Mouse (Mus musculus) forebrain, embryonic 13.5 days (tissue): ENCODE data around the gene Cxcr1. TPM values are rescaled to one million over a fixed set of nuclear protein-coding genes. Genes with fewer than 3 reads are reported as not detected.
"Not testable (repeated sequence)": the region's sequence is repeated elsewhere in the genome, so short reads cannot be mapped to it uniquely, and the experiment has no call there.

Experiments
- ATAC-seq: fragments of 200-750 bp; cut with Nextera tagmentation; 2 replicates; pipeline ENCODE4 v1.8.0; 2017
- H3K27ac ChIP-seq: fragments of 300-500 bp; sonication (generic); 2 replicates; pipeline ENCODE4 v1.5.1; 2015; ENCODE audit warnings: inconsistent platforms, mild to moderate bottlenecking, moderate library complexity
- H3K27me3 ChIP-seq: fragments of 300-500 bp; sonication (generic); 2 replicates; pipeline ENCODE4 v1.6.1; 2015; ENCODE audit warnings: mild to moderate bottlenecking, inconsistent platforms
- H3K36me3 ChIP-seq: fragments of 300-500 bp; sonication (generic); 2 replicates; pipeline ENCODE4 v1.6.1; 2015; ENCODE audit warnings: mild to moderate bottlenecking, inconsistent platforms; ENCODE audit not compliant: poor library complexity, severe bottlenecking
- H3K4me1 ChIP-seq: fragments of 300-500 bp; sonication (generic); 2 replicates; pipeline ENCODE4 v1.6.1; 2015; ENCODE audit warnings: inconsistent platforms
- H3K4me2 ChIP-seq: fragments of 300-500 bp; sonication (generic); 2 replicates; pipeline ENCODE4 v1.6.1; 2015; ENCODE audit warnings: inconsistent platforms, mild to moderate bottlenecking, moderate library complexity
- H3K4me3 ChIP-seq: fragments of 300-500 bp; sonication (generic); 2 replicates; pipeline ENCODE4 v1.5.1; 2015; ENCODE audit warnings: mild to moderate bottlenecking, inconsistent platforms
- H3K9ac ChIP-seq: fragments of 300-500 bp; sonication (generic); 2 replicates; pipeline ENCODE4 v1.6.1; 2015; ENCODE audit warnings: mild to moderate bottlenecking, inconsistent platforms
- H3K9me3 ChIP-seq: fragments of 300-500 bp; sonication (generic); replicated peaks from 2 replicates; pipeline ENCODE4 v1.6.1; 2016; ENCODE audit warnings: inconsistent platforms
- WGBS: fragments of 180-500 bp; shearing (Covaris S2); methylation state at CpG from one replicate; pipeline ENCODE4 v1.1.7; 2015; 5-methylcytosine and 5-hydroxymethylcytosine counted together
- polyA plus RNA-seq: library from polyadenylated mRNA; unstranded; fragments of >200 nt; fragmentation: Nextera tagmentation; extraction: Ambion mirVana; gene quantifications from 2 replicates; pipeline ENCODE4 v1.2.1, GENCODE M21; 2015

Gene Cxcr1
- polyA plus RNA-seq, 1 experiment from 2014 or later: not detected

DNA sequence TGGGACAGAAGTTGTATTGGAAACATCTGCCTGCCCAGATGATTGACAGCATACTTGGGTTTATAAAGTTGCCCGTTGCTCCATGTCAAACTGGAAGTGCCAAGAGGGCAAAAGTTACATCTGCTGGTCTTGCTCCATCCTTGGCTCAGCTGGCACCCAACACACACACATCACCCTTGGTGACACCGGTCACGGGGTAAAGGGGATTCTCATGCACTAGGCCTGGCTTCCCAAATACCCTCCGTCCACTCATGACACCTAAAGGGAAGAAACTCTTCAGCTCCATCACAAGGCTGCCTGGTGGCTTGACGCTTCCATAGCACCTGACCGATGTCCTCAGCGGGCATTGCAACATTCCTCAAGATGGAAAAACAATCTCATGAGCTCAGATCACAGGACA, 4.0 kb downstream of the Cxcr1 start:
- H3K27ac ChIP-seq: no peak overlapping the region
- H3K27me3 ChIP-seq: no peaks in the 10 kb centered on the region
- 92% methylated on average over 7 of the region's 7 CpGs for WGBS
- H3K4me3 ChIP-seq: no peak overlapping the region
- ATAC-seq: no peak
- no peaks in the 10 kb centered on the region for H3K9me3 ChIP-seq
- no peak overlapping the region for H3K4me2 ChIP-seq
- no peaks in the 10 kb centered on the region for H3K36me3 ChIP-seq
- no peak overlapping the region for H3K9ac ChIP-seq
- no peaks in the 10 kb centered on the region for H3K4me1 ChIP-seq

DNA sequence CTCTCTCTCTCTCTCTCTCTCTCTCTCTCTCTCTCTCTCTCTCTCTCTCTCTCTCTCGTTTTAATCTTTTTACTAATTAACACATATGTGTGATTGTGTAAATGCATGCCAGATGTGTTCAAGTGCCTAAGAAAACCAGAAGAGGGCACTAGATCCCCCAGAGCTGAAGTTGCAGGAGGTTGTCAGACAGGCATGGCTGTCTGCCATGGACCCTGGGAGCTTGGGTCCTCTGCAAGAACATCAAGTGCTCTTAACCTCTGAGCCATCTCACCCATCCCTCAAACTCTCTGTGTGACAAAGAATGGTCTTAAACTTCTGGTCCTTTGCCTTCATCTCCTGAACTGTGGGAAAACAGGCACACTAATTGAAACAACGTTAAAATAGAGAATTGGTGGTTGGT, 11.4 kb downstream of the Cxcr1 start:
- H3K9me3 ChIP-seq: no peaks in the 10 kb centered on the region
- no peaks in the 10 kb centered on the region for H3K27me3 ChIP-seq
- H3K4me1 ChIP-seq: no peaks in the 10 kb centered on the region
- no peak overlapping the region for H3K9ac ChIP-seq
- no peak overlapping the region for H3K27ac ChIP-seq
- H3K36me3 ChIP-seq: no peaks in the 10 kb centered on the region
- no peak for ATAC-seq
- no peak overlapping the region for H3K4me3 ChIP-seq
- 63% methylated on average over 2 of the region's 2 CpGs for WGBS
- no peak overlapping the region for H3K4me2 ChIP-seq

DNA sequence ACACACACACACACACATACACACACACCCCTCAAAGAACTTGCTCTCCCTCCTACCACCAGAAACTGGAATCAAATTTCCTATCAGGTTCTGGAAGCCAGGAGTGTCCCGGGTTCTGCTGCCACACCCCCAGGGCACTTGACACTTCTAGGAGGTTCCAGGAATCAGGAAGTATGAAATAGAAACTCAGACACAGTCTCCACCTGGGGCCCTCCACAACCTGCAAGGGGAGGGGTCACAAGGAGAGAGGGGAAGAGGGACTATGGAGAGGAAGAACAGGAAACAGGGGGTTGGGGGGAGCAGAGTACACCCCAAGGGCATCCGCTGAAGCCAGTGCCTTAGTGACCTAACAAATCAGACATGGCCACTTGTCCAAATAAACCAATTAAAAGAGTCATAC, 13.0 kb downstream of the Cxcr1 start:
- WGBS: 81% methylated on average over 2 of the region's 2 CpGs

DNA sequence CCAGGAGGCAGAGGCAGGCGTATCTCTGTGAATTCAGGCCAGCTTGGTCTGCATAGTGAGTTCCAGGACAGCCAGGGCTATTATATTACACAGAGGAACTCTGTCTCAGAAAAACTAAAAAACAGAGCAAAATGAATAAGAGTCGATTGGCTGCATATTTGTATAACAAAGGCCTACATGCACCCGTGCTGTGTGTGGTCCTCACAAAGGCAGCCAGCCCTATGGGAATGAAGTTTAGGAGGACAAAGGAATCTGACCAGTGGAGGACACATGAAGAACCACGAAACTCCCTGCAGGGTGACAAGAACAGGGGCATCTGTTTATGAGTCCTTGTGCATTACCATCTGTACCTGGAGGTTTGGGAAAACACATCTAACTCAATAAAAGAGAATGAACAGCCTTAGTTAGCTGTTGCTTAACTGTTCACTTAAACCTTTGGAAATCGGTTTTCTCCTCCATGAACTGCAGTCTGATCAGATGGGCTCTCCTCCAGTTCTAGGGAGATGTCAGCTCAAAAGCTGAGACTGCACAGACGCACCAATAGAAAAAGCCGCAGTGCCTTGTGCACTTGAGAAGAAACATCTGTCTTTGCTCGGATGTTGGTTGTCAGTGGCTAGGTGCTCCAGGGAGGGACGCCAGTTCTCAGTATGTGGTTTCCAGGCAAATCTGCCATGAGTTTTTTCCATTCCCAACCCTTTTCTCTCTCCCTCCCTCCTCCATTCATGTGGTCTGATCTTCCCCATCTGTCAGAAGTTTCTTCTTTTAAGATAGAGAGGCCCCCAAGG, 14.6 kb downstream of the Cxcr1 start:
- 68% methylated on average over 9 of the region's 9 CpGs for WGBS
- Histone ChIP-seq H3K4me2 (no peak overlapping the region), H3K4me1 (no peaks in the 10 kb centered on the region), H3K9ac (no peak overlapping the region), H3K4me3 (no peak overlapping the region), H3K27me3 (no peaks in the 10 kb centered on the region), H3K9me3 (no peaks in the 10 kb centered on the region), H3K27ac (no peak overlapping the region), H3K36me3 (no peaks in the 10 kb centered on the region)
- no peak for ATAC-seq

More for the DNA sequence above, 13.0 kb downstream of the Cxcr1 start:
- Histone ChIP-seq H3K4me1 (no peaks in the 10 kb centered on the region), H3K27ac (no peak overlapping the region), H3K36me3 (no peaks in the 10 kb centered on the region), H3K4me2 (no peak overlapping the region), H3K9me3 (no peaks in the 10 kb centered on the region), H3K27me3 (no peaks in the 10 kb centered on the region), H3K4me3 (no peak overlapping the region), H3K9ac (no peak overlapping the region)
- no peak for ATAC-seq

DNA sequence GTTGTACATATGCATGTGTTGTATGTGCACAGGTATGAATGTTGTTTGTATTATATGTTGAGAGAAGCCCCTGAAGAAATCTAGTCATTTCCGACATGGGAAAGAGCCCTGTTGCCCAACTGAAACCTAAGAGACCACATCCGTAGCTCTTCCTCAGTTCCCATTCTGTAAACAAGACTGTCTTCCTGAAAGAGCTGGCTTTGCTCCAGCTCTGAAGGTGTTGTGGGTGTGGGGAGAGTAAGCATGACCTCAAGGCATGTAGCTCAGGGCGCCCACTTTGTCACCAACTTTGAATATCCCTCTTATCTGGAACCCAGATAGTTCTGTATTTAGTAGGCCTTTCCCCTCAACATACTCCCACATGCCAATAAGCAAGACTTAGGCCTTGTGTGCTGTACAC, 15.8 kb downstream of the Cxcr1 start:
- no peak overlapping the region for H3K4me2 ChIP-seq
- H3K36me3 ChIP-seq: no peaks in the 10 kb centered on the region
- H3K9ac ChIP-seq: no peak overlapping the region
- 89% methylated on average over 3 of the region's 3 CpGs for whole genome bisulfite sequencing
- no peaks in the 10 kb centered on the region for H3K27me3 ChIP-seq
- no peak overlapping the region for H3K4me3 ChIP-seq
- H3K4me1 ChIP-seq: no peaks in the 10 kb centered on the region
- no peak for ATAC-seq
- H3K27ac ChIP-seq: no peak overlapping the region
- H3K9me3 ChIP-seq: no peaks in the 10 kb centered on the region

DNA sequence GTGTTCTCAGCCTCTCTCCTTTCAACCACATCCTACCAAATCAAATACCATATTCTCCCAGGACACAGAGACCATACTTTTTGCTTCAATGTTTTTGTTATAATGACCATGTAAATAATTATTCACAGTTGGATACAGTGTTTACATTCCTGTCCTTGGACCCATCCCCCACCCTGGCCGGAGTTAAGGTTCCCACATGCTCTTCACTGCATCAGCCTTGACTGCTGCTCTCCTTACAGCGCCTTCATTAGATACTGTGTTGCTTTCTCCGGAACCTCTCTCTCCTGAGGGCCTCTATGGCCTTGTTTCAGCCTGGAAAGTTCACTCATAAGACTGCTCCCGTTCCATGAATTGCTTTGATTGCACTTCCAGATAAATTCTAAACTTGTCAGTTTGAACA, 18.7 kb downstream of the Cxcr1 start:
- ATAC-seq: no peak
- H3K27ac ChIP-seq: no peak overlapping the region
- H3K4me2 ChIP-seq: no peak overlapping the region
- H3K4me1 ChIP-seq: no peaks in the 10 kb centered on the region
- H3K27me3 ChIP-seq: no peaks in the 10 kb centered on the region
- no peak overlapping the region for H3K4me3 ChIP-seq
- H3K9ac ChIP-seq: no peak overlapping the region
- H3K36me3 ChIP-seq: no peaks in the 10 kb centered on the region
- no peaks in the 10 kb centered on the region for H3K9me3 ChIP-seq
- WGBS: 89% methylated on average over 4 of the region's 4 CpGs

DNA sequence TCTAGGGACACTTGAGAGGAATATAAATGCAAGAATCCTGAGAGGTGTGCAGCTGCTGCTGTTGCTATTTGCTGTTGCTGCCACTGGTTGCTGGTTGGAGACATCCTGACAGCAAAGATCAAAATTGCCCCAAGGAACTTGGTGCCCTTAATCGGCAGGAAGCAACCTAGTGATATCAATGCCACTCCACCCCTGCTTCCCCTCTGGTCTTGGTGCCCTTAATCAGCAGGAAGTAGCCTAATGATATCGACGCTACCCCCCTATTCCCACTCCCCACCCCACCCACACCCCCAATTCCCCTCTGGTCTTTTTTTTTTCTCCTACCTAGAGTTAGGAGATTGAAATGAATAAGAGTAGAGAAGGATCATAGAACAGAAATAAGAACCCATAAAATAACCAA, 21.7 kb downstream of the Cxcr1 start:
- no peak overlapping the region for H3K27ac ChIP-seq
- ATAC-seq: no peak
- no peaks in the 10 kb centered on the region for H3K9me3 ChIP-seq
- H3K4me1 ChIP-seq: no peaks in the 10 kb centered on the region
- no peaks in the 10 kb centered on the region for H3K36me3 ChIP-seq
- no peaks in the 10 kb centered on the region for H3K27me3 ChIP-seq
- H3K4me3 ChIP-seq: no peak overlapping the region
- no peak overlapping the region for H3K9ac ChIP-seq
- WGBS: 91% methylated on average over 3 of the region's 3 CpGs
- no peak overlapping the region for H3K4me2 ChIP-seq

DNA sequence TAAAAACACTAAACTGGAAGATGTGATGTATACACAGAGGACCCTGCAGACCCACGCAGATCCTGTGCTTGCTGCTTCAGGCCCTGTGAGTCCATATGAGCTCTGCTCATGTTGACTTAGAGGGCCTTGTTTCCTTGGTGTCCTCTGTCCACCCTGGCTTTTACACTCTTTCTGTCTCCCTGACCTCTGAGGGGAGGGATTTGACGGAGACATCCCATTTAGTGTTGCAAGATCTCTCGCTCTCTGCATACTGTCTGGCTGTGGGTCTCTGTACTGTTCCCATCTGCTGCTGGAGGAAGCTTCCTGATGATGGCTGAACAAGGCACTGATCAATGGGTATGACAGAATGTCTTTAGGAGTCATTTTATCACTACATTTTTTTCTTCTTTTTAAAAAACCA, 24.7 kb downstream of the Cxcr1 start:
- ATAC-seq: no peak

DNA sequence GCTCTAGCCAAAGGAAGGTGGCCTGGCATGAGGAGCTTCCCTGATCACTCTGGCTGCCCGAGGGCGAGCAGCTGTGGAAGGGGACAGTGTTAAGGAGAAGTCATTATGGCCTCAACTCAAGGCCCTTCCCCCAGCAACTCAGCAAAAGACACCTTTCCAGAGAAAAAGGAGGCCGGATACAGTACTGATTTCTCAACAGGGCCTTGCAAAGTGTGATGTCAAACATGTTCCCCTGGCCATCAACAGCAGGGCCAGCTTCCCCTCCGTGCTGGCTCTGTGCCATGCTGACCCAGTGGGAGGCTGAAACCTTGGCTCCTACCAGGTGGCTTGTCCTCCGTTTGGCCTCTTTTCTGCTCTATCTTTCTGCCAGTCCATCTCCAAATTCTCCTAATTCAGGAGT, 27.3 kb downstream of the Cxcr1 start:
- H3K27me3 ChIP-seq: no peaks in the 10 kb centered on the region
- no peak overlapping the region for H3K27ac ChIP-seq
- H3K36me3 ChIP-seq: no peaks in the 10 kb centered on the region
- ATAC-seq: no peak
- H3K4me1 ChIP-seq: no peaks in the 10 kb centered on the region
- no peak overlapping the region for H3K4me3 ChIP-seq
- 90% methylated on average over 5 of the region's 5 CpGs for WGBS
- H3K9ac ChIP-seq: no peak overlapping the region
- H3K4me2 ChIP-seq: no peak overlapping the region
- H3K9me3 ChIP-seq: no peaks in the 10 kb centered on the region

More for the DNA sequence above, 24.7 kb downstream of the Cxcr1 start:
- Histone ChIP-seq H3K9ac (no peak overlapping the region), H3K36me3 (no peaks in the 10 kb centered on the region), H3K9me3 (no peaks in the 10 kb centered on the region), H3K4me2 (no peak overlapping the region), H3K27ac (no peak overlapping the region), H3K4me3 (no peak overlapping the region), H3K4me1 (no peaks in the 10 kb centered on the region), H3K27me3 (no peaks in the 10 kb centered on the region)
- WGBS: 87% methylated on average over 3 of the region's 3 CpGs

DNA sequence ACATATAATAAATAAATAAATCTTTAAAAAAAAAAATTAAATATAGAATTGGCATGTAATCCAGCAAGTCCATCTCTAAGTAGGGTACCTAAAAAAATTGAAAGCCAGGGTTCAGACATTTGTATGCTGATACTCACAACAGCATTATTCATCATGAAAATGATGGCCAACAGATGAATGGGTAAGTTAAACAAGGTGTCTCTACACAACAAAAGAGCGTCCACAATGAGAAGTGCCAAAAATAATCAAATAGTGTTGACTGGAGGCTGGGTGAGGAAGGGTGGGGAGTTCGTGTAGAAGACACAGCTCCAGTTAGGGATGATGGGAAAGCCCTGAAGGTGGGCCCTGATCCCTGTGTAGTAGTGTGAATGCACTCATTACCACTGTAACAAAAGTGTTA, 34.4 kb downstream of the Cxcr1 start:
- 68% methylated on average over 2 of the region's 2 CpGs for WGBS
- H3K9ac ChIP-seq: no peak overlapping the region
- ATAC-seq: no peak

DNA sequence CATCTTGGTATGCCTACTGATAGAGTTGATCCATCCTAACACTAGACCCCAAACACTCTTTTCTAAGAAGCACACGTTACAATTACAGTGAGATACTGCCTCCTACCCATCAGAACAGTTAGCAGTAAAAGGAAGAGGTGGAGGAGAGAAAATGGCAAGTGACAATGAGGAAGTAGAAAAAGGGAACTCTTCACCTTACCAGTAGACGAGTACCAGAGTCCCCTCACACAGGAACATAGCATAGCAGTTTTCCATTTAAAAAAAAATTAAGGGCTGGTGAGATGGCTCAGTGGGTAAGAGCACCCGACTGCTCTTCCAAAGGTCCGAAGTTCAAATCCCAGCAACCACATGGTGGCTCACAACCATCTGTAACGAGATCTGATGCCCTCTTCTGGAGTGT, 34.8 kb downstream of the Cxcr1 start:
- H3K27ac ChIP-seq, H3K4me2 ChIP-seq, H3K36me3 ChIP-seq, H3K9ac ChIP-seq, H3K9me3 ChIP-seq, H3K4me1 ChIP-seq, H3K27me3 ChIP-seq, ATAC-seq, H3K4me3 ChIP-seq: not testable (repeated sequence)
- WGBS: 81% methylated on average over 5 of the region's 5 CpGs

More for the DNA sequence above, 34.4 kb downstream of the Cxcr1 start:
- H3K27ac ChIP-seq: no peak overlapping the region
- 0 out of 2 replicates have a peak, but pooled peaks cover 4% of the 10 kb centered on the region for H3K4me1 ChIP-seq
- H3K36me3 ChIP-seq: no peaks in the 10 kb centered on the region
- no peak overlapping the region for H3K4me2 ChIP-seq
- H3K27me3 ChIP-seq: no peaks in the 10 kb centered on the region
- H3K9me3 ChIP-seq: no peaks in the 10 kb centered on the region
- no peak overlapping the region for H3K4me3 ChIP-seq

DNA sequence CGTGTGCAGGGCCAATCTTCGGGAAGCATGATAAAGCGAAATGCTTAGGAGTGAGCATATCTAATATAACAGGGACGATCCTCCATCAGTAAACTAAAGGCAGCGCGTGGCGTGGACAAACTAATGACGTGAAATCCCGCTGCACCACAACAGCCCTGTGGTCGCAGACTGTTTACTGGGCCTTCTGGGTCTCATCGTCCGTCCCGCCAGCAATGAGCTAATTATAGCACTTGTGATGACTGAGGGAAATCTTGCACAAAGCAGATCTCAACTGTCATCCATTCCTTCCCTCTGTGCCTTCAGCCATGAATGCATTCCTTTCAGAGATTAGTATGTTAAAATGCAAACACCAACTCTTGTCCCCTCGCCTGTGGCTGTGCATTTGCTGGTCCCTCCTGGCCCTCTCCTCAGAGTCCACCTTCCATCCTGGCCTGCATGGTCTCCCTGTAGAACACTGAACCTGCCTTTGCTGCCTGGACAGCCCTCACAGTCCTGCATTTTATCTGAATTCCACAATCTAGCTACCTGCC, 38.0 kb downstream of the Cxcr1 start:
- H3K27me3 ChIP-seq: no peaks in the 10 kb centered on the region
- 72% methylated on average over 14 of the region's 14 CpGs for WGBS
- 0 out of 2 replicates have a peak, but pooled peaks cover 4% of the 10 kb centered on the region for H3K4me1 ChIP-seq
- no peaks in the 10 kb centered on the region for H3K9me3 ChIP-seq
- no peak overlapping the region for H3K27ac ChIP-seq
- H3K4me2 ChIP-seq: no peak overlapping the region
- H3K4me3 ChIP-seq: no peak overlapping the region
- H3K9ac ChIP-seq: no peak overlapping the region
- no peaks in the 10 kb centered on the region for H3K36me3 ChIP-seq
- ATAC-seq: no peak
